Mouse (Mus musculus): Measurements from ENCODE around the gene Lrrc4c.

The Lrrc4c gene

DNA sequence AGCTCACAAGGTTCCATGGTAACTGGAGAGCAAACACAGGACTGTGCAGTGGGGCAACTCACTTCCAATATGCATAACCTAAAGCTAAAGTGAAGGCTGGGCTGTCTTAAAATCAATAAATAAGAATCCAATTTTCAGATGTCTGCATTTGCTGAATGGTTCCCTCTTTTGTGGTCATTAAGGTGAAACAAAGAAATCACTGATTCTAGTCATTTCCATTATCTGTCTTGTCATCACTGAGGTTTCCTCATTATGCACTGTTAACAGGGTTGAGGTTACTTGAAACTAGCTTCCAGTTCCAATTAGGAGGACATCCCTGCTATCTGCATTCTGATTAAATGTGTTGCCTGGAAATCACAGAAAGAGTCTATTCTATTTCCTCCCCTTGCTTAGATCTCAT, 1291.5 kb downstream of the Lrrc4c start:
- no peak for DNase-seq (ENCODE audit: low spot score in 2 of 2)

DNA sequence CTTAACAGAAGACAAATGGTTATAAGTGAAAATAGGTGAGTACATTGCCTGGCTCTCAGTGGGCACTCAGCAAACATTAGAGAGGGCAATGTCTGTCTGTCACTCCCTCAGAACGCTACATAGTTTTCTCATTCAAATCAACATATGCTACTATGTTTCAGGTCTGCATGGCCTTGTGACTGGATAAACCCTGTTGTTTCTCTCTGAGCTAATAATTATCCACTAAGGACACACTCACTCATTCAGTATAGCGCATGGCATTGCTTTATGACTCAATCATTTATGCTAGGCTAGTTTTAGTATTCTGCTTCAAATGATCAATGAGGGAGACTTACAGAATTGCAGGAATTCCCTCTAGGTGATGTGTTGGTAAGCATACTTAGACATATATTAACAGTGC, 1292.6 kb downstream of the Lrrc4c start:
- DNase-seq (ENCODE audit: low spot score in 2 of 2) = no peak

DNA sequence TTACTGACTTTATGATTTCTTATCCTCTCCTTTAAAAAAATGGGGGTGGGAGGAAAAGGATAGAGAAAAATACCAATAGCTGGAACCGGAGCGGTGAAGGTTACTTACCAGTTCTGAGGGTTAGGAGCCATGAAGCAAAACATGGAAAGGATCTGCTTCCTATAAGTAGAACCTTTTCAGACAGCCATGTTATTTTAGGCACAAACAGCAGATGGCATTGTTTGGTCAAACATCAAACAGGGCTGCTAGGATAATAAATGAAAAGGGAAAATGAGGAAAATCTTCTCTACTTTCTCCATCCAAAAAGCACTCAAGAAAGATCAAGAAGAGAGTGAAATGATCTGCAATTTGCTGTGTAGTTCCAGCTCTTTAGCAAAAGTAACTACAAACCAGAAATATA, 1296.8 kb downstream of the Lrrc4c start:
- no peak for DNase-seq (ENCODE audit: low spot score in 2 of 2)

DNA sequence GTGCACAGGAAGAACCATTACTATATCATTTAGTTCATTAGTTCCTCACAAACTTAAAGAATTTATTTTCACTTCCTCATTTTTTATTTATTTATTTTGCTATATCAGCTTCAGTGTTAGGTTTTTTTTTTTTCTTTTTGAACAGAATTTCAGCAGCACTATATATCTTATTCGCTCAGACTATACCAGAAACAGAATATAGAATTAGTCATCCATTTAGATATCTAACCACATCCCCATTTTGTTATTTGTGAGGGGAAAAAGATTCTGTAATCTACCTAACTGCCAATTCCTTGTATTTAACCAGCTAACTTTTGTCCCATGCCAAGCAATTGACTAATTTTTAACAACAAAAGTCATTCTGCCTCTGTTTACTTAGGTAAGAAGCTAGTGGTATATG, 1300.6 kb downstream of the Lrrc4c start:
- no peak for DNase-seq (ENCODE audit: low spot score in 2 of 2)

DNA sequence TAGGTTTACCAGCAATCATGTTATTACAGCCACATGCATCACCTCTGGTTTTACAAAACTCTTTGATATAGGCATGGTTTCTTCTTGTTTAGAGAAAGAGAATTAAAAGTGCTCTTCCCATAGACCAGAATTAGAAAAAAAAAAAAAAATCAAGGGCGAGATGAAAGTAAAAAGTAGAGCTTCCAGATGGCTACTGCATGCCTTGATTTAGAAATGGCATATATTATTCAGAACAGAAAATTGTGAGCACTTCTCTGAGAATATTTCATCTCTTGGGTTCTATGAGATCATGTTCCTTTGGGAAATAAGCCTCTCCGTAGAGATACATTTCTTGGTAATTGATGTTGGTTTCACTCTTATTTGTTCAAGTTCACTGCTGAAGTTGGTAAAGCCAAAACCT, 1322.0 kb downstream of the Lrrc4c start:
- DNase-seq (ENCODE audit: low spot score in 2 of 2) = no peak

DNA sequence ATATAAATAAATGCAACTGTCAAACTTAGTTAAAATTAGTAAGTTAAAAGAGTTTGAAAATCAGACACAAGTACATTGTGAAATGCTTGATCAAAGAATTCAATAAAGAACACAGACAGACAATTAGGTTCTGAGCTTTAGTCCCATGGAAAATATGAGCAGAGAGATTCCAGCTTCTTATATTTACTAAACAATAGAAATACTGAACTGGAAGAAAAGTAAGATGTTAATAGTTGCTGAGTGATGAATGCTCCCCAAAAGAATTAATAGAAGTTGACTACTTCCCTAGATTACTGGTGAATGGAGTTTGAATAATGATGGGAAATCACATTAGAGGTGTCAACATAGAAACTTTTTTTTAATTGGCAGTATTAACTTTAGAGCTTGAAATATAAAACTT, 1323.7 kb downstream of the Lrrc4c start:
- no peak for DNase-seq (ENCODE audit: low spot score in 2 of 2)

DNA sequence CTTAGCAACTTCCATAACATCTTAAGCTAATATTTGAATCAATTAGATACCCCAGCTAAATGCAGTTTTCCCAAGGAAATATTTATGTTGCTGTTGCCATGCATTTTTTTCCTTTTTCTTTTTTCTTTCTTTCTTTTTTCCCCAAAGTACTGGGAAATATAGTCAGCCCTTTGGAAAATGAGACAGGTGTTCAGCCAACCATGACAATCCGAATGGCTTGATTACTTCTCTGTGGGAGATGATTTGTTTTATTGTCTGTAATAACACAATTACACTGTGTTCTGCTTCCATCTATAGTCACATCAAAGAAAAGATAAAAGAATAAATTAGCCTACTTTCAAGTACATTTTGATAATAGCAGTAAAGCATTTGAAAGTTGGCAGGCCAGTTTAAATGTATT, 1334.7 kb downstream of the Lrrc4c start:
- no peak for DNase-seq (ENCODE audit: low spot score in 2 of 2)
